Mouse (Mus musculus) gastrocnemius, postnatal 25 days (tissue): ENCODE measurements around the gene Scamp1. TPM values are rescaled to one million over a fixed set of nuclear protein-coding genes. Genes with fewer than 3 reads are reported as not detected.

ENCODE experiments used
- DNase-seq: peaks from one replicate; pipeline ENCODE4 v3.0.0; 2022
- total RNA-seq, 2 experiments: library from RNA; stranded (reverse); gene quantifications; 1 replicate in 1 of 2; 2 replicates in 1 of 2; pipeline ENCODE4 v1.2.3; 2021

The Scamp1 gene
- total RNA-seq, 2 experiments from 2014 or later: 15.9 to 17.7 TPM

DNA sequence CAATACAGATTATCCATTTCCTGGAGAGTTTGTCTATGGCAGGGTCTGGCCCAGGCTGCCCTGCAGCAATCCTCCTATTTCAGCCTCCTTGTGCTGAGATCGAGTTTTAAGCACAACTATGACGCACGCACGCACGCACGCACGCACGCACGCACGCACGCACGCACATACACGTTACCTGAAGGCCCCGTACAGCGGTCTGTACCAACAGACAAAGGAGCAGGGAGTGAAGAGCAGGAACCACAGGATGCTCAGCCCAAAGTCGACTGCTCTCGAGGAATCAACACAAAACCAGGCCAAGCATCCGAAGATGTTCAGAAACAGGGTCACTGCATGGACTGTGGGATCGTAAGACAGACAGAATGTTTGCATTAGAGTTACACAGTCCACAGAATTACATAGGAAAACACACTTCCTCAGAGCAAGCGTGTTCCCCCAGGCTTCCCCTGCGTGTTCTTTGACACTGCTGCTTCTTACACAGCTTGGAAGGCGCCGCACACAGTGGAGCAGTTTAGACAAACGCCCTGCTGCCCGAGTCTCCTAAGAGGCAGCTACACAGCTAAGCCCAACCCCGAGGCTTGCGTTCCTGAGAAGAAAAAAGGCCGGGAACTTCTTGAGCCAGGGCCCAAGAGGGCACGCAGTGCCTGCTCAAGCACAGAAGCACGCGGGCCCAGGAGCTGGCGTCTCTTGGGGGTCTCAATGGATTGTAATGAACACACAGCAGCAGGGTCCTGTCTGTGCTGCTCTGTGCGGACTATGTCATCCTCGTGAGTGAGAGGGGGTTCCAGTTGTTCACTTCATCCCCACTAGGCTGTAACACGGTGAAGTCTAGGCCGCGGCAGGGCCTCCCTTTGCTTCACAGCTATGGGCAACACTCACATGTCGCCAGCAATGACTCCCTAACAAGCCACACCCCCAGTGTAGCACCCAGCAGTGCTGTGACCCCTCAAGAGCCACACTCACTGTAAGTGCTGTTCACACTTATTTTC is 60.6 kb downstream of the Scamp1 start:
- no peak for DNase-seq

DNA sequence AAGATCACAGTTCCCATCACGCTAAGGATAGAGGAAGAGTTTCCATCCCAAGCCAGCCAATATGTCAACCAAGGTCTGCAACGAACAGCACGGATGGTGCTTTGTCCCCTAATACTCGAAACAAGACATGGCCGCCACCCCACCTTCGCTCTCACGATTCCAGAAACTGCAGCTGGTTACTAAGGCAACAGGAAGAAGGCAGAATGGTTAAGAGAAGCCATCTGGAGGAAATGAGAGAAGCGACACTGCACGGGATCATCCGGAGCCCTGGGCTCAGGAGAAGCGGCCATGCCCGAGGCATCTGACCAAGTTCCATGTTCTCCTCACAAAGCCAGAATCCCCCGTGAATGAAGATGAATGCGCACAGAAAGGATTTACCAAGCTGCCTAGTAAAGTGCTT is 62.0 kb downstream of the Scamp1 start:
- DNase-seq: no peak

DNA sequence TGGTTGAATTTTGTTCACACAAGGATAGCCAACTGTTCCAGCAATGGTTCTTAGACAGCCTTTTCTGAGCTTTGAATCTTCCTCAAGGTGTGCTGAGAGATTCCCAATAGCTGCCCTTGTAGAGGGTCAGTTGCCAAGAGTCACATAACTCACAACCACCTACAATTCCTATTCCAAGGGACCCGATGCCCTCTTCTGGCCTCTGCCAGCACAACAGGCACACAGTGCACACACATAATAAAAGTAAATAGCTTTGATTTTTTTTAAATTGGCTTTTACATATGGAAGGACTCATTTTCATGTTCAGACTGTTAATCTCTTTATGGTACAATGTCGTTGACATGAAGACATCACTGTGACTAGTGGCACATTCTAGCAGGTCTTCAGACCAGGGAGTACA is 72.9 kb downstream of the Scamp1 start:
- DNase-seq: no peak

DNA sequence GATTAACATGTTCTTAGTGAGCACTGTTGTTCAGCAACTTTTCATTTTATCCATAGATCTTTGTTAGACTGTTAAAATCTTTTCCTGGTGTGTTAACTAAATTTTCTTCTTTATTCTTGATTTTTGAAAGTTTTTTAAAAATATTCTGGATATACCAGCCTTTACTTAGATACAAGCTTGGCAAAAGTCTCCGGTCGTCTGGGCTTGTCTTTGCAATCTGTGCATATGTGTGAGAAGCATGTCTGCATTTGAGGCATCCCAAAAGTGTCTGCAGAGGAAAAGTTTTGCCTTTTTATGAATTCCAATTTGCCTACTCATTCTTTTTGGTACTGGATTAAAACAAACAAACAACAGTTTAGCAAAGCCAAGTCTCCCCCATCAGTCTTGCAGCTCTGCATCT is 73.5 kb downstream of the Scamp1 start:
- no peak for DNase-seq

DNA sequence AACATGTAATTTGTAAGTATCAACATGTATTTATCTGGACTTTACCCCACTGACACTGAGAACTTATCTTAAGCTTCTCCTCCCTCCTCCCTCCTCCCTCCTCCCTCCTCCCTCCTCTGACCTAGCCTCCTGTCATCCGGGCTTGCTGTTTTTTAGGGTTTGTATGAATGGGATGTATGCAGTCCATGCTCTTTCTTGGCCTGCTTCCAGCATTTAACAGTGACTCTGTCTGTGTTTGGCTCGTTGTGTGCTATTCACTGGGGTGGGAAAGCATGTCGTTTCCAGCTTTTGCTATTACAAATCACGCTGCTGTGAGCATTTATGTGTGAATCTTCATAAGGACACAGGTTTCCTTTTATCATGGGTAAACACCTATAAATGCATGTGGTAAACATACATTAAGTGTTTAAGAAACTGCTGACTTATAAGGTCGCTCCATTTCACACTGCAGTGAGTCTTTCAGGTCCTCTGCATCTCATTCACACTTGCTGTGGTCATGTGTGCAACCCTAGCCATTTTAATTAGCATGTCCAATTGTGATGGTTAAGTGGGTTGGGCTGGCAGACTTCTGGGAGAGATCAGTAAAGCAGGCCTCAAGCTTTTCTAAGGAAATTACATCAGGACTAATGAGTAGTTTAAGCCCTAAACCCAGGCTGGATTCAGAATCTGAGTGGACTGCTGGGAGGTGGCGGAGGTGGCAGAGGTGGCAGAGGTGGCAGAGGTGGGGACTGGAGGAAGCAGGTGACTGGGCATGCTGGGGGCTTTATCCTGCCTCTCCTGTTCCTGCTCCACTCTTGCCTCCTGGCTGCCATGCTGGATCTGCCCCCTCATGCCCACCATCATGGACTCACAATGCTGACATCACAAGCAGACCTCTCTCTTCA is 74.2 kb downstream of the Scamp1 start:
- DNase-seq: no peak

DNA sequence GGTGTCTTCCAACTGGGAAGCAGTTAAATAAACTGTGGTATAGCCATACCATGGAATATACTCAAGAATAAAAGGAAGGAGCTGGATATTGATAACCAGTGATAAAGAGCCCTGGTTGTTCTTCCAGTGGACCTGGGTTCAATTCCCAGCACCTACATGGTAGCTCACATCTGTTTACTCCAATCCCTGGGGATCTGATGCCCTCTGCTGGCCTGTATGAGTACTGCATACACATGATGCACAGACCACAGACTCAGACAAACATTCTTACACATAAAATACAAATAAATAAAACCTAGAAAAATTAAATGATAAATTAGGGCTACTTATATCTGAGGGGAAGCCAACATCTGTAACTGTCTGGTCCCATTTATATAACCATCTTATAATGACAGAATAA is 76.8 kb downstream of the Scamp1 start:
- DNase-seq: no peak

DNA sequence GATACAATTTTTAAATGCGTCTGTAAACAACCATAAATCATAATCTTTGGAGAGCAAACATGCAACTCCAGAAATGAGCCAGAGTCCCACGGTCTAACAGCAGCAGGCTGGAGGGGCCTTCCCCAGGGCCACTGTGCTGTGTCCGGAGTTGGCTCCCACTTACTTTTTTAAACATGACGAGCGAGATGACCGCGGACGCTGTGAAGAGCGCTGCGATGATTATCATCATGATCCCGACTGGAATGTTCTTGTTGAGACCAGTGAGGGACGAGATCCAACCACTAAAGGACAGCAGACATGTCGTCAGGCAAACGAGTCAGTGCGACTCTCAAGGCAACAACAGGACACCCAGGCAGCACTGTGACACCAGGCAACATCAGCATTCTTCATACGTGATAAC is 77.7 kb downstream of the Scamp1 start:
- no peak for DNase-seq

DNA sequence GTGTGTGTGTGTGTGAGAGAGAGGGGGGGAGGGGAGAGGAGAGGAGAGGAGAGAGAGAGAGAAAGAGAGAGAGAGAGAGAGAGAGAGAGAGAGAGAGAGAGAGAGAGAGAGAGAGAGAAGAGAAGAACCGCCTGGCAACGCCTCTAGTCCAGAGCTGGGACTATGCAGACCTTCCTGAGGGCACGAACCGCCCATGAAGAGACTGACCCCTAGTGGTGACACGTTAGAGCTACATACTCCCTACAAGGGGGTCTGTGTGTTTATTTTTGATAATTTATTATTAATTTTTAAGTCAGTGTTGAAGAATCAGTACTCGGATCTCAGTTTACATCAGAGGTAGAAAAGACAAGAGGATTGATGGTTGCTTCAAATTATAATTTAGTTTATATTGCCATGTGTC is 80.4 kb downstream of the Scamp1 start:
- no peak for DNase-seq

DNA sequence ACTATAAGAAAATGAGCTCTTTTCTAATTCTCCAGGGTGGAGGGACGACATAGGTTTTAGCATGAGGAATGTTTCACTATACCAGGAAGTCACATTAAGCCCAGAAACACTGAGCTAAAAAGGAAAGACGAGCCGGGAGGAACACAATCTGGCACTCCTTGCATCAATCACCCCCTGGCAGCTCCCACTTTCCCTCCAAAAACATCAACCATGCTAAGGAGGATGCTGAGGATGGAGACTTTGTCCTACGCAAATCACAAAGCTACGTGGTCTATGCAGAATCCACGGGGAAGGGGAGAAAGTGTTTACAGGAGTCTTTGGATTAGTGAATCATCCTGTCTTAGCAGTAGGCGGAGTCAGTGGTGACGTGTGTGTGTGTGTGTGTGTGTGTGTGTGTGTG is 85.8 kb downstream of the Scamp1 start:
- no peak for DNase-seq

DNA sequence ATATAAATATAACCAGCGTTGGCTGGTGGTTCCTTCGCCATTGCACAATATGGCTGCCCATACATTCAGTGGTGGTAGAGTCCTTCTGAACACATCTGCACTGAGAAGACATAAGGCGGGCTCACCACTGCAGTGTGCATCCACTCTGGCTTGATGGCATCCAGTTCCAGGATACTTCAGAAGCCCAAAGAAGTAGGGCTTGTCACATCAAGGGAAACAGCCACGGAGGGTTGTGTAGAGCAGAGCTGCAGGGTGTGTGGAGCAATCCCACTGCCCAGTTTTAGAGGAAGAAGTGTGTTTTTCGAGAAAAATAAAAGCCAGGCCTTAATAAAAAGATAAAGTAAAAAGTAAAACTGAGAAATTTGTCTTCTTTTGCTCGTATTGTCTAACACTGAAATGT is 87.0 kb downstream of the Scamp1 start:
- DNase-seq: no peak

DNA sequence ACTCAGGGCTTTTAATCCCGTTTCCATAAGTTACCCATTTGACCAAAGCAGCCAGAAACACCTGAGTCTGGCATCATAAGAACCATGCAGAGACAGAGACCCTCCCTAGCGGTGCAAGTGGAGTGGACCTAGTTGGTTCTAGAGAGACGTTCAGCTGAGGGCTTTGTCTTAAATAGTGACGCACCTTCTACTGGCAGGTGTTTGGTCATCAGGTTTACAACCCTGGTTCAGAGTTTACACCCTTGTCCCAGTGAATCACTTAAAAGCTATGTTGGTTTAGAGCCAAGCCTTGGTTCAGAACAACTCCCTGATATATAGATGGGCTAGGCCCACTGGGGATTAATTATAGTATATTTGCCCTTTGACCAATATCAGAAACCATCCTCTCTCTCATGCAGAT is 92.4 kb downstream of the Scamp1 start:
- DNase-seq: no peak

DNA sequence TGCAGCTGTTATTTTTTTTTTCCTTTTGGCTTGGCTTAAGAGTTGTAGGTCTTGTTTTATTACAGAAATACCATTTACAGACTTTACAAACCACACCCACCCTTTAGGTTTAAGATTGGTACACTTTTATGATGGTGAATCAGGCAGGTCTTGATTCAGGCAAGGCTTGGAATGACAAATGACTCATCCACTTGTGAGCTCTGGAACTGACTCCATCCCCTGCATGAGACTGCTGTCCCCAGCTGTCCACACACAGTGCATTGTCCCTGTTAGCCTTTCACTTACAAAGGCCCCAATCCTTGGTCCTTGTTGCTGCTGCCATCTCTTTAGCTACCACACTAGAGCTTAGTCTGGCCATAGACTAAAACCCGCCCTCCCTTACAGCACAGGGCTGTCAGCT is 95.3 kb downstream of the Scamp1 start:
- no peak for DNase-seq

DNA sequence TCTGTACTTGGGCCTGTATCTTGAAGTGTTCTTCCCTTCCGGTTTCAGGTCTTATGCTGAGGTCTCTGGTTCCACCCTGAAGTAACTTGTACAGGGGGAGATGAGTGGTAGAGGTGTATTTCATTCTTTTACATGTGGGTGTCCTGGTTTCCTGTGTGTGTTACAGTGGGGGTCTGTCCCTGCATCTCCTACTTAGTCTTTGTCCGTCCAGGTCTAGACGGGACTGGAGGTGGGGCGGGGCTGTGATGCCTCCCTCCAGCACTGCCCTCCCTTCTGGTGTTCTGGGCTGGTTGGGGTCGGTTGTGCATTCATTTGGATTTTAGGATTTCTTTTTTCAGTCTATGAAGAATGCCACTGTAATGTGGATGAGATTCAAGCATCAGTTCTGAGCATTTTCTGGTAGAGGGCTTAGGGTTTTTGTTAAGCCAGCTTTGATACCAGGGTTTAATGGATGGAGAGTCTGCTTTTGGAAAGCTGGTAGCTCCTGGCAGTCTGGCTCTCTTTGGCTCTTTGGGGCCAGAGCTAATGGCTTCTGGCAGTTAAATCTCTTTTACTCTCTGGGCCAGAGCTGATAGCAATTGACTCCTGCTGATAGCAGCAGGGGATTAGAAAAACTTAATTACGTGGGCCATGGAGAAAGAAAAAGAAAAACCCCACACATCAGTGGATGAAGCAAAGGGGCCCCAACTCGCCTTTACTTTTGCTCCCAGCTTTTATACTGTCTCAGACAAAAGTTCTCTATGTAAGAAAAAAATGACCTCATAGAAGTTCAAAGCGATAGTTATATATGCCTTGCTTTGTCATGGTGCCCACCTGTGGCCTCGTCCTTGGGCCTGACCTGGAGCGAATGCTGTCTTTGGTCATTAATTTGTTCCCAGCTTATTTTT is 97.2 kb downstream of the Scamp1 start:
- no peak for DNase-seq

DNA sequence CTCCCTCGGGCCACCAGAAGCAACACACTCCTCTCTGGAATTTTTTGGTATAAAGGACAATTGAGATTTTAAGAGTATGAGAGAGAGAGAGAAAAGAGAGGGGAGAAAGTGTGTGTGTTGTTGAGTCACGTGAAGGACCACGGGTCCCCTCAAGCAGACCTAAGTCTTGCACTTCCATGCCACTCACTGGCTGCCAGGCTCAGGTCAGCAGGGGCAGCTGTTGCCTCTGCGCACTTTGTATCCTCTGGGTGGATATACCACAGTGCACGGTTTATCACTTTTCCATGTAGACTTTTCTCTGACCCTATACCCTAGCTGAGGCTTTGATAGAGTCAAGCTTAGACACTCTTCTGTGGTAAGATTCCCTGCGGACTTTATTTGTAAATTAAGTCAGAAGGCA is 100.0 kb downstream of the Scamp1 start:
- no peak for DNase-seq

DNA sequence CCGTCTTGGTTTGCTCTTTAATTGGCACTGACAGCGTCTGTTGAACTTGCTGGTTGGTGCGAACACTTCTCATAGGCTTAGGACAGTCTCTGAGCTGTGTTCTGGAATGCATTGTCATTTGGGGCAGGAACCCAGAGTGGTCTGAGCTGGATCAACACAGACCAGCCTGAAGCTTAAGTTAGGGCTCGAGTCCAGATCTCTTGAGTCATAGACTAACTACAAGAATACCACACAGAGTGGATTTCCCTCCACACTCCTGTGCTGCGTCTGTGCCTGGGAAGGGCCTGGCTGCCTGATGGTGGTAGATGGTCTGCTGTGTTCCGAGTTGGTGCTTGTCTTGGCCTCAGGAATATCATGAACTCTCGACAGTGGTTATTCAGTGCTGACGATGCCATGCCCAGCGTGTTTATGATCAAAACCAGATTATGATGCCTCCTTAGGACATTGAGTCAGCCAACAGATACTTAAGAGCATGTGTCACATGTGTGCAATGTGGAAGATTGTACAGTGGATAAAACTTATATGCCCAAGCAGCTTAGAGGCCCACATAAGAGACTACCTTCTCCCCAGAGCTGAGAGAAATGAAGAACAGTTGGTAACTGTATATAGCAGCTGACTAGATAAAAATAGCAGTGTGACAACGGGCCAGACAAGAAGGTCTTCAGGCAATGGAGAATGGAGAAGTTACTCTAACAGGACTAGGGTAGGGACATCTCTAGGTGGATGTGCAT is 100.8 kb downstream of the Scamp1 start:
- no peak for DNase-seq

DNA sequence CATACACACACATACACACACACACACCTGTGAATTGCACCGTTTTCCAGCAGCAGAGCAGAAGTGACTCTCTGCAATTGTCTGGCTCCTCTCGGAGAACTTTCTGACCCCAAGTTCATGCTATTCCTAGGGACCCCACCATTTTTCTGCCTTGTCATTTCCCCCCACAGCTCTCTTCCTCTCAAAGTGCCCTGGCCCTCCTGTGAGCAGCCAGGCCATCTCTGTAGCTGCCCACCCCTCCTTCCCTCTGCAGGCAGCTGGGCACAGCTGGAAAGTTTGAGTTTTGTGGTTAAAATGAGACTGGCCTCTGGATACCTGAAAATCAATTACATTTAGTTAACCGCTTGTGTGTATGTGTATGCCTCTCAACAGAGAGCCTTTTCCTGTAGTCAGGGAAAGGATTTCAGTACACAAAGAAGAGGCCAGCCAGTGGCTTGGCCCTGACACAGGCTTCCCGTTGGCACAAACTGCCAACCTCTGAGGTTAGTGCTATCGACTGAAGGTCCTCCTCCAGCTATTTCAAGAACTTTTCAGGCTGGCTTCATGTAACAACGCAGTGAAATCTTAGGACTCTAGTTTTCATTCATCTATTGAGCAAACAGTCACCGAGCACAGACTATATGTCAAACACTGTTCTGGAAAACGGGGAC is 102.2 kb downstream of the Scamp1 start:
- peak; percentile 28 for DNase-seq

DNA sequence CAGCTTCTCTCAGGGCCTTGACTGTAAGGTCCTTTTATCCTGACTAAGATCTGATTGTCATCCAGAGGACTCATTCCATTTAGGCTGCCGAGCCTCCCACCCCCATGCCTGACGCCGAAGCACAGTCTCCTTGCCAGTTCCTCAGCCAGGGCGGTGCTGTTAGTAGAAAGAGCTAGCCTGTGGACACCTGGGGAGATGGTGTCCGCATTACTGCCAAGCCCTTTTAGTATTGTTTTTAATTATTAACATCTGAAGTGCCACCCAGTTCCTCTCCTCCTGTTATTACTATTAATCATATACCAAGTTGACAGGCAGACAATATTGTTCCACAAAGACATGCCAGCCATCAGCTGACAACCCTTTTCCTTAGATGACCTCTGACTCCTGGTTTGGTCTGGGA is 103.6 kb downstream of the Scamp1 start:
- DNase-seq: no peak

DNA sequence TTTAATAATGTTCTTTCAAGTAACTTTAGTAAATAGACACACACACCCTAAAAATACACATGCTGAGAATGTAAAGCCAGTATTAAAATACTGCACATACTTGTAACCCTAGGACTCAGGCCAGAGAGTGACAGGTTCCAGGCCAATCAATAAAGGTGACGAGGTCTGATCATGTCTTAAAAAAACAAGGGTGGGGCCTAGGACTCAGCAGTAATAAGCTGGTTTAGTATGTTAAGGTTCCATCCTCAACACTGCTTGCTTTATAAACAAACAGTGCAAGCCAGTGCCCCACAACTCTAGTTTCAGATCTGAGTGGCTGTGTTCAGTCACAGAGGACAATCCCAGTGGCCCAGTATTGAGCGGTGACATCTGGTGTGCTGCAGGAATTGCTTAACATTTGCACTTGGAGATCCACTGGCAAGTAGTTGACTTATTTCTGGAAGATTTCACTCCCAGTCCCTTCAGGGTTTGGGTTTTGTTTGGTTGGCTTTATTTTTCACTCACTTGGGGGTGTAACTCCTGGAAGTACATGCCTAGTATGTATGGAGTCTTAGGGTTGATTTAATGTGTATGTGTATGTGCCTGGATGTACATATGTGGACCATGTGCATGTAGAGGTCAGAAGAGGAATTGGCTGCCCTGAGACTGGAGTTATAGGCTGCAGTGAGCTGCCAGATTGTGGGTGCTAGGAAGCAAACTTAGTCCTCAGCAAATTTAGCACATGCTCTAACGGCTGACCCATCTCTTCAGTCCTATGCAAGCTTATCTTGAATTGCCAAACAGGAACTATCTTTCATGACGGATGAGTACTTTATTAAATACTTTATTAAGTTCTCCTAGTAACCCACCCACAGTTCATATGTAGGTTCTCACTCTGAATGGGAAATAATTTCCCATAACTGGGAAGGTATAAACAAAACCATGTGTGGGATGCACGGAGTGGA is 104.9 kb downstream of the Scamp1 start:
- no peak for DNase-seq

DNA sequence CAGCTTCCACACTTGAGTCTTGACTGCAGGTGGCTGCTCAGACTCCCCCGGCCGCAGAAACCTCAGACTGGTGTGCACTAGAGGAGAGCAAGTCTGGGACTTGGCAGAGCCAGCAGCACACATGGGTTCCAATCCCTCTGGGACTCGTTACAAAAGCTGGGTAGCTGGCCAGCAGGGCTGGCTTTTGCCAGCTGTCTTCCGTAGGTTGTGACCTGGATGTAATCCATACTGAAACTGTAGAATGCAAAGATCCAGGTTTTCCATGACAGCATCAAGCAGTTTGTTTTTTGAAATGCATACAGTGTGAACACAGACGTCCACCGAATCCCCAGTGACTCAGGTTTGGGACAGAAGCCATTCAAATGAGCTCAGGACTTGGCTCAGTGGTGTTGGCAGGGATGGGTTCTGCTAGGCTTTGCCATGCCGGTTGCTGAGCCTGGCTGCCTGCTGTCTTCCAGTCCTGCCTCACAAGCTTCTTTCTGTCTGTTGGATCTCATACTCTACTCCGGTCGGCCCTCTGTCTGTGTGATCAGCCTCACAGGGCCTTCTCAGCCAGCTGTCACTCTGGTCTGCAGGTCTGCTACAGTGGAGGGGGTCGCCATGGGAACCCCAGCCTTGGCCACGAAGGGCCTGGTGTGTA is 107.1 kb downstream of the Scamp1 start:
- DNase-seq: peak; percentile 78
